Mouse (Mus musculus) heart, postnatal 0 days (tissue): ENCODE measurements around the gene Atp6v1f.

Experiments used
- CTCF ChIP-seq: IDR thresholded peaks from 2 replicates; pipeline ENCODE4 v1.5.1; 2016; ENCODE audit warnings: antibody characterized with exemption, control low read depth, low read depth
- EP300 ChIP-seq: IDR thresholded peaks from 2 replicates; pipeline ENCODE4 v1.6.1; 2016; ENCODE audit warnings: antibody characterized with exemption, low read depth

- TF ChIP-seq CTCF (no peak), EP300 (no peak)
Measured at GRCm38 (mm10) chr6:29432676-29433037, 34.9 kb upstream of the Atp6v1f start.
